Mouse (Mus musculus) forebrain, embryonic 16.5 days (tissue): Measurements from ENCODE around the gene Dnajc28. TPM values are rescaled to one million over a fixed set of nuclear protein-coding genes. Genes with fewer than 3 reads are reported as not detected.
A peak's percentile ranks its signal among the peaks of the same experiment; 100 is the strongest.

Experiments used
- ATAC-seq: fragments of 200-750 bp; cut with Nextera tagmentation; 2 replicates; pipeline ENCODE4 v1.8.0; 2017; ENCODE audit warnings: mild to moderate bottlenecking, moderate library complexity
- H3K27ac ChIP-seq: fragments of 300-500 bp; sonication (generic); 2 replicates; pipeline ENCODE4 v1.5.1; 2014; ENCODE audit warnings: low read length, control low read depth
- H3K27me3 ChIP-seq: fragments of 300-500 bp; sonication (generic); replicated peaks from 2 replicates; pipeline ENCODE4 v1.6.1; 2014; ENCODE audit warnings: low read length; ENCODE audit not compliant: control insufficient read depth, insufficient read depth
- H3K36me3 ChIP-seq: fragments of 300-500 bp; sonication (generic); 2 replicates; pipeline ENCODE4 v1.6.1; 2014; ENCODE audit not compliant: control insufficient read depth, insufficient read depth
- H3K4me1 ChIP-seq: fragments of 300-500 bp; sonication (generic); replicated peaks from 2 replicates; pipeline ENCODE4 v1.6.1; 2014; ENCODE audit warnings: low read length; ENCODE audit not compliant: control insufficient read depth, insufficient read depth
- H3K4me2 ChIP-seq: fragments of 300-500 bp; sonication (generic); 2 replicates; pipeline ENCODE4 v1.6.1; 2014; ENCODE audit warnings: mild to moderate bottlenecking, low read length, control low read depth
- H3K4me3 ChIP-seq: fragments of 300-500 bp; sonication (generic); replicated peaks from 2 replicates; pipeline ENCODE4 v1.5.1; 2014; ENCODE audit warnings: mild to moderate bottlenecking, low read length, control low read depth
- H3K9ac ChIP-seq: fragments of 300-500 bp; sonication (generic); replicated peaks from 2 replicates; pipeline ENCODE4 v1.6.1; 2014; ENCODE audit warnings: low read depth, low read length, control low read depth
- H3K9me3 ChIP-seq: fragments of 300-500 bp; sonication (generic); 2 replicates; pipeline ENCODE4 v1.6.1; 2016; ENCODE audit warnings: low read length; ENCODE audit not compliant: control insufficient read depth
- WGBS: fragments of 180-500 bp; shearing (Covaris S2); extraction: QIAGEN DNeasy Blood & Tissue Kit; methylation state at CpG from one replicate; pipeline ENCODE4 v1.1.7; 2014; 5-methylcytosine and 5-hydroxymethylcytosine counted together
- polyA plus RNA-seq: library from polyadenylated mRNA; unstranded; fragments of >200 nt; fragmentation: Nextera tagmentation; extraction: Ambion mirVana; gene quantifications from 2 replicates; pipeline ENCODE4 v1.2.1, GENCODE M21; 2015

Dnajc28 gene
- polyA plus RNA-seq, 1 experiment from 2014 or later, result 8.5 TPM

DNA sequence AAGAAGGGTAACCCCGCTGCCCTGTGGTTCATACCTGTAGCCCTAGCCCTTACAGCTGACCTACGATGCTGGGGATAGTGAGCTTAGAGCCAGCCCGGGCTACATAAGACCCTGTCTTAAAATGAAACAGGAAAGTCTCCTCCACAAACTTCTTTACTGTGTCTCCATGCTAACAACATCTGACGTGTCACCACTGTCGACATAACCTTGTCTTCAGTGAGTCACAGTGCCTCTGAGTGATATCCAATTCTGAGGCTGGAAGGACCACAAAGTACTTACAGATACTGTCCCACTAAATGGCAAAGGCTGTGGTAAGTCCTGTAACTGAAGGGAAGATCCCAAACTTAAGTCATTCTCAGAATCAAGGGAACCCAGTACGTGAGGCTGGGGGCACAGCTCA is 32.6 kb downstream of the Dnajc28 start:
- ATAC-seq, result no peak
- peaks cover 4% of the 10 kb centered on the region; the same call in 1 of the 2 replicates for H3K36me3 ChIP-seq
- WGBS, result 95% methylated on average over 6 of the region's 6 CpGs

DNA sequence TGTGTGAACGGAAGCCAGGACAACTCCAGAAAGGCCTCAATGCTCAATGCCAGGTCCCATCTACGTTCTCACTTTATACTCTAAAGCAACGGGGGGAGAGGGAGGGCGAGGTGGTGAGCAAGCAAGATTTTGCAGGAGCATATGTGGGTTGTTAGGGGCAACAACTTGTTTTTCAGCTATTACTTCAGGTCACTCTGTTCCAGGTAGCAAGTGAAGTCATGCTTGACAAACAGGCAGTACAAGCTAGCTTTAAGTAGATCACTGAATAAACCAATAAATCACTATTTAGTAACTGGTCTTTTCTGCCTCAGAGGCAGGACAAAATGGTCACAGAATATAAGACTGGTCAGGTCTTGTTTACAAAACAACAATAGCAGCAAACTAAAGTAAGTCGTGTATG is 33.2 kb downstream of the Dnajc28 start:
- Histone ChIP-seq H3K9me3 (no peaks in the 10 kb centered on the region), H3K36me3 (peaks cover 4% of the 10 kb centered on the region; the same call in 1 of the 2 replicates), H3K27ac (no peak overlapping the region), H3K4me2 (no peak overlapping the region), H3K27me3 (no peaks in the 10 kb centered on the region), H3K4me1 (0 out of 2 replicates have a peak, but pooled peaks cover 4% of the 10 kb centered on the region), H3K9ac (no peak overlapping the region), H3K4me3 (no peak overlapping the region)
- WGBS, result 82% methylated on average over 5 of the region's 5 CpGs
- ATAC-seq, result no peak

More for the DNA sequence above, 32.6 kb downstream of the Dnajc28 start:
- no peak overlapping the region for H3K9ac ChIP-seq
- 0 out of 2 replicates have a peak, but pooled peaks cover 3% of the 10 kb centered on the region for H3K4me1 ChIP-seq
- H3K9me3 ChIP-seq, result no peaks in the 10 kb centered on the region
- H3K27me3 ChIP-seq, result no peaks in the 10 kb centered on the region
- no peak overlapping the region for H3K27ac ChIP-seq
- H3K4me3 ChIP-seq, result no peak overlapping the region
- no peak overlapping the region for H3K4me2 ChIP-seq

DNA sequence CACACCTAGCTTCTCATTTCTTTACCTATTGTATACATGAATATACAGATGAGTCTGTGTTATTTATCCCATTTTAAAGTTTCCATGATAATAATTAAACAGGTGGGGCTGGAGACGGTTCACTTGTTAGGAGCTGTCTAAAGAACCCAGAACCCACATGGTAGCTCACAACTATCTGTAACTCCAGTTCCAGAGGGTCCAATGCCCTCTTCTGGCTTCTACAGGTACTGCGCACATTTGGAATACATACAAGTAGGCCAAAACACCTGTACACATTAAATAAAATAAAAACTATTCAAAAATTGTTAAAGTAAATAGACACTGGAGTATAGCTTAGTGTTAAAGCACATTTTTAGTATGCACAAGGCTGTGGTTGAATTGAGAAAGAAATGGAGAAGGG is 36.5 kb downstream of the Dnajc28 start:
- no peak overlapping the region for H3K4me2 ChIP-seq
- H3K4me1 ChIP-seq, result peaks cover 14% of the 10 kb centered on the region
- no peak overlapping the region for H3K27ac ChIP-seq
- H3K36me3 ChIP-seq, result peaks cover 4% of the 10 kb centered on the region; the same call in 1 of the 2 replicates
- H3K27me3 ChIP-seq, result no peaks in the 10 kb centered on the region
- 63% methylated on average over 2 of the region's 2 CpGs for WGBS
- no peak overlapping the region for H3K9ac ChIP-seq
- no peak for ATAC-seq
- no peak overlapping the region for H3K4me3 ChIP-seq
- H3K9me3 ChIP-seq, result no peaks in the 10 kb centered on the region

DNA sequence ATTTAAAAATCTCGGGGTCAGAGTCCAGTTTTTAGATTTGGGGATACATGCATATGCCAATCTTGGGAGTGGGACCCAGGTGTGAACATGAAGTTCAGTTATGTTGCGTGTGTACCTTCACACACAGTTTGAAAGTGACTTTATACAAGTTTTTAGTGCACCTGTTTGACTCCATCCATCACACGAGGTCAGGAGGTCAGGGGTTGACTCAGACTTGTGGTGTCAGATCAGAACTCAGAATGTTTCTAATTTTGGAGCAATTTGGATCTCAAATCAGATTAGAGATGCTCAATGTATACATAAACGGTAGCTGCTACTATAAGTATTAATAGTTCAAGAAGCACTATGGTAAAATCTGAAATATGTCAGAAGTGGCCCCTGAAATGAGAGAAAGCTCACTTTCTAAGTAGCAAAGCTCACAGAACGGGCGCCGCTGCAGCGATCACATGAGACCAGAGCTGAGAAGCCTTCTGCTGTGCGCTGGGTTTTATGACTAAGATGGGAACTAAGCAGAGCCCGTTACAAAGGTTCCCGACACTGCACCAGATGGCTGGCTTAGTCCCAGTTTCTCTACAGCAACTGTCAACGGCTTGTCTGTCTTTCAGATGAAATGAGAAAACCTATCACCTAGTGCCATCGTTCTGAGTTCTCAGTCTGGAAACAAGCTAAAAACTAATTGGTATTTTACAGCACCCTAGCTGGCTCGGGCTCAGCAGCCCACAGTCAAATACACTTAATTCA is 39.7 kb downstream of the Dnajc28 start:
- peak; percentile 95 for ATAC-seq
- peak overlapping the region; percentile 81 for H3K27ac ChIP-seq
- H3K4me3 ChIP-seq, result no peak overlapping the region
- 61% methylated on average over 14 of the region's 14 CpGs for WGBS
- no peaks in the 10 kb centered on the region for H3K36me3 ChIP-seq
- H3K4me2 ChIP-seq, result no peak overlapping the region
- no peaks in the 10 kb centered on the region for H3K9me3 ChIP-seq
- peaks cover 14% of the 10 kb centered on the region for H3K4me1 ChIP-seq
- H3K27me3 ChIP-seq, result no peaks in the 10 kb centered on the region
- H3K9ac ChIP-seq, result no peak overlapping the region

DNA sequence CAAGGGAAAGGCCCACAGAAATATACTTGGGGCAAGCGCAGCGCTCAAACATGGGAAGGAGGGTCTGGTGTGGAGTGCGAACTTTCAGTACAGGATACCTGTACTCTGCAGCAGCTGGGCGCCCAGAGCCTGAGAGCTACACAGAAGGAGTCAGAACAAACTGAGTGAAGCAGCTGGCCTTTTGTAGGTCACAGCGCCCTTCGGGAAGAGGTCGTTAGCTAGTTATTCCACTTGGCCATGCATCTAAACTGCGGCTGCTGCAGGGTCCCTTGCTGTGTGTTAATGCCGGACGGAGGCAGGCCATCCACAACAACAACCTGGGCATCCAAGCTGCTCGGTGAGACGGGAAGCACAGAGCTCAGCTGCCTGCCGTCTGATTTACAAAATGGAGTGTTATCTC is 43.7 kb downstream of the Dnajc28 start:
- 51% methylated on average over 13 of the region's 13 CpGs for WGBS
- no peak overlapping the region for H3K4me2 ChIP-seq
- peaks cover 12% of the 10 kb centered on the region for H3K4me1 ChIP-seq
- H3K27me3 ChIP-seq, result no peaks in the 10 kb centered on the region
- no peak for ATAC-seq
- no peaks in the 10 kb centered on the region for H3K36me3 ChIP-seq
- no peaks in the 10 kb centered on the region for H3K9me3 ChIP-seq
- H3K4me3 ChIP-seq, result no peak overlapping the region
- H3K27ac ChIP-seq, result no peak overlapping the region
- no peak overlapping the region for H3K9ac ChIP-seq

DNA sequence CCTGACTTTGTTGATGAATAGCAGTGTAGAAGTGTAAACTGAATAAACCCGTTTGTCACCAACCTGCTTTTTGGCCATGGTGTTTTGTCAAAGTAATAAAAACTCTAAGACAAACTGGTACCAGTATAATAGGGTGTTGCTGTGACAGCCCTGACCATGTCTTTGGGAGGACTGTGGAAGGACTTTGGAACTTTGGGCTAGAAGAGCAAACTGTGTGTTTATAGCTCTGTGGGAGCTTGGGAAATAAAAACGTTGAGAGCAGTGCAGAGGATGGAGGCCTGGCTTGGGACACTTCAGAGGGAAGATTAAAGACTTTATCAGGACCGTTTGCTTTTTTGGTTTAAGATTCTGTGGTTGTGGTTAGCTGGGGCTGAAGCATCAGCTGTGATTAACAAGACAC is 47.7 kb downstream of the Dnajc28 start:
- Histone ChIP-seq H3K9ac (no peak overlapping the region), H3K4me1 (no peaks in the 10 kb centered on the region), H3K4me3 (no peak overlapping the region), H3K36me3 (no peaks in the 10 kb centered on the region), H3K27ac (no peak overlapping the region), H3K9me3 (no peaks in the 10 kb centered on the region), H3K27me3 (no peaks in the 10 kb centered on the region), H3K4me2 (no peak overlapping the region)
- ATAC-seq, result no peak
- 72% methylated on average over 3 of the region's 3 CpGs for WGBS

DNA sequence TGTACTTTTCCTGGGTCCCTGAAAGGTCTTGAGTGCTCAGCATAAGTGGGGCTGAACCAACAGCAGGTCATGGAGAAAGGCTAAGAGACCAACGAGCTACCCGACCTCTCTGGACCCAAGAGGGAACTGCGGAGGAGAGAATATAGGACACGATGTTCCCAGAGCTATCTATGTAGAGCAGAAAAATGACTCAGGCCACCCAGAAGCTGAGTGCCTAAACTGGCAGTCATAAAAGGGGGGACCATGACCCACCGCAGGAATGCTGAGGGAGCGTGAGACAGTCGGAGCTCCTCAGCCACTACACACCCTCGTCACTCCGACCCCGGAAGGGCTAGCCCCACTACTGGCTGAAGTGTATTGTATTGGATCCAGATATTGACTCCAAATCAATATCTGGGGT is 49.9 kb downstream of the Dnajc28 start:
- H3K4me2 ChIP-seq, result no peak overlapping the region
- 89% methylated on average over 10 of the region's 10 CpGs for WGBS
- no peak for ATAC-seq
- H3K4me1 ChIP-seq, result no peaks in the 10 kb centered on the region
- no peak overlapping the region for H3K27ac ChIP-seq
- no peaks in the 10 kb centered on the region for H3K9me3 ChIP-seq
- no peak overlapping the region for H3K9ac ChIP-seq
- H3K4me3 ChIP-seq, result no peak overlapping the region
- no peaks in the 10 kb centered on the region for H3K27me3 ChIP-seq
- H3K36me3 ChIP-seq, result no peaks in the 10 kb centered on the region

DNA sequence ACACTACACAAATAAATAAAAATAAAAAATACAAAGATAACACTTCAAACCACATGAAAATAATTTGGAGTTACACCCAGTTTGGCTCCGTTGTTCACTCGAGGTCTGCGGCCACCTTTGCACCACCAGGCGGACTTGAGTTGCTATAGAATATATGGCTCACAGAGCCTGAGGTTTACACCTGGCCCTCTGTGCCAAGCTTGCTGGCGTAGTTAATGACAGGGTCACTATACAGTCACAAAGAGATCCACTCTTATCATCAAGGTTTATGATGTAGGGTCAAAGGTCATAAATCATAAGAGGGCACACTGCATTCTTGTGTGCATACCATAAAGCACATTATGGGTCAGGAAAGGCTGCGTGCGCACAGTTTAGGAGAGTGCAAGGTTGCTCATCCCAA is 52.8 kb downstream of the Dnajc28 start:
- no peak for ATAC-seq
- WGBS, result 91% methylated on average over 7 of the region's 7 CpGs
- Histone ChIP-seq H3K27ac (no peak overlapping the region), H3K4me1 (no peaks in the 10 kb centered on the region), H3K4me3 (no peak overlapping the region), H3K9me3 (no peaks in the 10 kb centered on the region), H3K4me2 (no peak overlapping the region), H3K9ac (no peak overlapping the region), H3K36me3 (peaks cover 2% of the 10 kb centered on the region), H3K27me3 (no peaks in the 10 kb centered on the region)

DNA sequence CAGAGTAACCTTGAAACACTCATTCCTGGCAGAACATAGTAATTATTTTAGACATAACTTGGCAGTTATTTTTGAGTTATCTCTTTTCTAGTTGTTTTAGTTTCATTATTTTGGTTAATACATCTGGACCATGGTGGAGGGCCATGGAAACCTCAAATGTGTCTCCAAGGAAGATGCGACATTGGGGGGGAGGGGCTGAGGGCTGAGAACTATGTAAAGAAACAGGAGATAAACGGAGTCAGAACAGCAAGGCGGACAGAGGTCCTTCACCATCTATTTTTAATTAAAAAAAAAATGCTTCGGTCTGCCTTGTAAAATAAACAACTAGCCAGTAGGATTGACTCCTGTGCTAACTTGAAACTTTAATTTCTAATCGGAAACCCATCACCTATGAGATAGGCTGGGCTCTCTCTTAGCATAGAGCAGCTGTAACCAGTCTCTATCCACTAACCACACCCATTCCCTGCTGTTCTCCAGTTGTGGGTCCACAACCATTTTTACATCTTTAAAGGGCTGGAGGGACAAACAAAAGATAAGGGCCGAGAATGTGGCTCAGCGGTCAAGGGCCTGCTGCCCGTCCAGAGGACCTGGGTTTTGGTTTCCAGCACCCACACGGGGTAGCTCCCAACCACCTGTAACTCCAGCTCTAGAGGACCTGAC is 53.4 kb downstream of the Dnajc28 start:
- Histone ChIP-seq H3K27me3 (no peaks in the 10 kb centered on the region), H3K4me3 (no peak overlapping the region), H3K9me3 (no peaks in the 10 kb centered on the region), H3K27ac (no peak overlapping the region), H3K4me2 (no peak overlapping the region), H3K36me3 (peaks cover 2% of the 10 kb centered on the region), H3K4me1 (no peaks in the 10 kb centered on the region), H3K9ac (no peak overlapping the region)
- no peak for ATAC-seq
- WGBS, result 76% methylated on average over 9 of the region's 9 CpGs
